Mouse (Mus musculus) kidney, postnatal 0 days (tissue): ENCODE measurements at regions not wholly inside any gene's neighbourhood (a gene's known extent, or its start where the extent isn't known, plus 50 kb on each side); places are given as distances from the start of the nearest gene placed in this dataset.
A peak's percentile ranks its signal among the peaks of the same experiment; 100 is the strongest.

Experiments
- ATAC-seq: fragments of 200-750 bp; cut with Nextera tagmentation; replicated peaks from 2 replicates; pipeline ENCODE4 v1.8.0; 2017; ENCODE audit warnings: low read depth, moderate number of reproducible peaks, moderate TSS enrichment, moderate library complexity; ENCODE audit not compliant: low FRiP score
- DNase-seq: peaks from one replicate; pipeline ENCODE4 v3.0.0-alpha.2; 2016; ENCODE audit warnings: low spot score
- H3K27ac ChIP-seq: fragments of 300-500 bp; sonication (generic); 2 replicates; pipeline ENCODE4 v1.5.1; 2014; ENCODE audit warnings: mild to moderate bottlenecking
- H3K27me3 ChIP-seq: fragments of 300-500 bp; sonication (generic); 2 replicates; pipeline ENCODE4 v1.6.1; 2014; ENCODE audit warnings: low read length, mixed read lengths; ENCODE audit not compliant: insufficient read depth
- H3K36me3 ChIP-seq: fragments of 300-500 bp; sonication (generic); 2 replicates; pipeline ENCODE4 v1.6.1; 2014; ENCODE audit warnings: low read length, mixed read lengths; ENCODE audit not compliant: insufficient read depth
- H3K4me1 ChIP-seq: fragments of 300-500 bp; sonication (generic); replicated peaks from 2 replicates; pipeline ENCODE4 v1.6.1; 2014; ENCODE audit warnings: antibody characterized with exemption, low read length, mixed read lengths; ENCODE audit not compliant: insufficient read depth
- H3K4me2 ChIP-seq: fragments of 300-500 bp; sonication (generic); 2 replicates; pipeline ENCODE4 v1.6.1; 2014; ENCODE audit warnings: mild to moderate bottlenecking, low read length, moderate library complexity, mixed read lengths
- H3K4me3 ChIP-seq: fragments of 300-500 bp; sonication (generic); replicated peaks from 2 replicates; pipeline ENCODE4 v1.5.1; 2014; ENCODE audit warnings: low read depth, low read length
- H3K9ac ChIP-seq: fragments of 300-500 bp; sonication (generic); 2 replicates; pipeline ENCODE4 v1.6.1; 2014; ENCODE audit warnings: low read depth, low read length
- H3K9me3 ChIP-seq: fragments of 300-500 bp; sonication (generic); replicated peaks from 2 replicates; pipeline ENCODE4 v1.6.1; 2016; ENCODE audit warnings: low read length, inconsistent platforms, mixed read lengths
- CTCF ChIP-seq: IDR thresholded peaks from 2 replicates; pipeline ENCODE4 v1.5.1; 2016; ENCODE audit warnings: antibody characterized with exemption, low read depth, mild to moderate bottlenecking, moderate library complexity
- WGBS: fragments of 180-500 bp; shearing (Covaris S2); extraction: QIAGEN DNeasy Blood & Tissue Kit; methylation state at CpG from one replicate; pipeline ENCODE4 v1.1.7; 2014; 5-methylcytosine and 5-hydroxymethylcytosine counted together

- DNase-seq = no peak
- no peaks in the 10 kb centered on the region for H3K9me3 ChIP-seq
- 46% methylated on average over 10 of the region's 10 CpGs for WGBS
- TF ChIP-seq CTCF = no peak
- H3K36me3 ChIP-seq = no peaks in the 10 kb centered on the region
- no peak overlapping the region for H3K27ac ChIP-seq
- no peaks in the 10 kb centered on the region for H3K4me1 ChIP-seq
- H3K9ac ChIP-seq = no peak overlapping the region
- no peaks in the 10 kb centered on the region for H3K27me3 ChIP-seq
- H3K4me3 ChIP-seq = no peak overlapping the region
- ATAC-seq = no peak
- no peak overlapping the region for H3K4me2 ChIP-seq
Observed at GRCm38 (mm10) chr10:45009676-45010075, 57.3 kb upstream of the Prep start.

- 70% methylated on average over 1 of the region's 1 CpGs for WGBS
- Histone ChIP-seq H3K9ac (no peak overlapping the region), H3K4me3 (no peak overlapping the region), H3K36me3 (no peaks in the 10 kb centered on the region), H3K27me3 (no peaks in the 10 kb centered on the region), H3K27ac (no peak overlapping the region), H3K9me3 (no peaks in the 10 kb centered on the region), H3K4me2 (no peak overlapping the region), H3K4me1 (no peaks in the 10 kb centered on the region)
- DNase-seq = no peak
- no peak for TF ChIP-seq CTCF
- ATAC-seq = no peak
Observed at GRCm38 (mm10) chr10:45009235-45009634, 57.8 kb upstream of the Prep start.

GRCm38 (mm10) chr10:45004037-45004653 lies 62.9 kb upstream of the Prep start:
- DNase-seq = no peak
- WGBS = 72% methylated on average over 9 of the region's 9 CpGs
- Histone ChIP-seq H3K27me3 (no peaks in the 10 kb centered on the region), H3K4me1 (0 out of 2 replicates have a peak, but pooled peaks cover 4% of the 10 kb centered on the region), H3K36me3 (no peaks in the 10 kb centered on the region), H3K4me2 (no peak overlapping the region), H3K27ac (no peak overlapping the region), H3K9me3 (no peaks in the 10 kb centered on the region), H3K9ac (no peak overlapping the region), H3K4me3 (no peak overlapping the region)
- ATAC-seq = no peak
- TF ChIP-seq CTCF = no peak

- no peaks in the 10 kb centered on the region for H3K27me3 ChIP-seq
- H3K27ac ChIP-seq = no peak overlapping the region
- no peak for TF ChIP-seq CTCF
- no peaks in the 10 kb centered on the region for H3K9me3 ChIP-seq
- no peak overlapping the region for H3K4me2 ChIP-seq
- no peak for DNase-seq
- no peak for ATAC-seq
- H3K9ac ChIP-seq = no peak overlapping the region
- 0 out of 2 replicates have a peak, but pooled peaks cover 4% of the 10 kb centered on the region for H3K4me1 ChIP-seq
- H3K4me3 ChIP-seq = no peak overlapping the region
- WGBS = 45% methylated on average over 2 of the region's 2 CpGs
- H3K36me3 ChIP-seq = no peaks in the 10 kb centered on the region
Observed at GRCm38 (mm10) chr10:45003344-45003681, 63.7 kb upstream of the Prep start.

- H3K9ac ChIP-seq = no peak overlapping the region
Observed at GRCm38 (mm10) chr10:45002637-45003343, 64.2 kb upstream of the Prep start.

GRCm38 (mm10) chr10:45000873-45001859 lies 65.8 kb upstream of the Prep start:
- Histone ChIP-seq H3K36me3 (no peaks in the 10 kb centered on the region), H3K4me2 (peak overlapping the region; percentile 65), H3K4me3 (peak overlapping the region; percentile 20), H3K4me1 (0 out of 2 replicates have a peak, but pooled peaks cover 4% of the 10 kb centered on the region), H3K27me3 (no peaks in the 10 kb centered on the region), H3K9ac (peak overlapping the region; percentile 4; the same call in 1 of the 2 replicates), H3K27ac (no peak overlapping the region), H3K9me3 (no peaks in the 10 kb centered on the region)
- WGBS = 38% methylated on average over 12 of the region's 12 CpGs
- peak; percentile 65; the same call in 1 of the 2 replicates for ATAC-seq
- peak; percentile 94 for TF ChIP-seq CTCF
- DNase-seq = peak; percentile 90

More at GRCm38 (mm10) chr10:45002637-45003343, 64.2 kb upstream of the Prep start:
- Histone ChIP-seq H3K27ac (no peak overlapping the region), H3K27me3 (no peaks in the 10 kb centered on the region), H3K9me3 (no peaks in the 10 kb centered on the region), H3K4me3 (no peak overlapping the region), H3K36me3 (no peaks in the 10 kb centered on the region), H3K4me1 (0 out of 2 replicates have a peak, but pooled peaks cover 4% of the 10 kb centered on the region), H3K4me2 (no peak overlapping the region)
- WGBS = 58% methylated on average over 8 of the region's 8 CpGs
- TF ChIP-seq CTCF = no peak
- ATAC-seq (no peak), DNase-seq (no peak)
